Mouse (Mus musculus): ENCODE results near the gene Zmiz2.

DNA sequence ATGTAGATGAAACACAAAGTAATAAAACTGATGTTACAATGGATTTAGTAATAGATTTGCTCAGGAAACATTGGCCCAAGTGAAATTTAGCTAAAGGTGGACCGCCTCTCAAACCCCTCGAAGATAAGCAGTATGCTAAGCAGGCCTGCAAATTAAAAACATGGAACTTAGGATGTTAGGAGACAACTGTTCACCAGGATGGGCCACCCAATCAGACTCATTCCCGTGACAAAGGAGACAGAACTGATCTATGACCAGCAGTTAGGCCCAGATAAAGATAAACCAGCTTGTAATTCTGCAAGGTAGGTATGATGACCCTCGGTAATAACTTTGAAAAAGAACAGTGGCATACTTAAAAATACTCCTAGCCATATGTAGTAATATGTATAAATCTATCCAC is 54.2 kb downstream of the Zmiz2 start:
- no peak; the same call in 1 of the 2 replicates for TF ChIP-seq ELF1 (IDR thresholded peaks at IDR 0.05; ENCODE audit: low read depth, low read length)
- no peak for TF ChIP-seq KAT2A (conservative IDR thresholded peaks at IDR 0.05; ENCODE audit: low read depth, low read length)
- TF ChIP-seq CTCF (IDR thresholded peaks at IDR 0.05 in 2 of 3, conservative IDR thresholded peaks at IDR 0.05 in 1 of 3; ENCODE audit: control insufficient read depth in 1 of 3, insufficient read depth in 1 of 3, low read depth in 2 of 3, low read length in 3 of 3, poor library complexity in 1 of 3, severe bottlenecking in 1 of 3): no peak

Measured in MEL (cell line).